Mouse (Mus musculus) Patski (cell line): Measurements from ENCODE around the gene Elovl3. TPM values are rescaled to one million over a fixed set of nuclear protein-coding genes. Genes with fewer than 3 reads are reported as not detected.
A peak's percentile ranks its signal among the peaks of the same experiment; 100 is the strongest.

Source experiments
- ATAC-seq: fragments of 100-300 bp; one replicate; pipeline ENCODE4 v1.8.0; 2021
- CTCF ChIA-PET: fragments of 350-600 bp; sonication (Branson Sonifier 250); formaldehyde crosslinking; loops from one replicate; lab custom pipeline; 2022; ENCODE audit warnings: inconsistent platforms; lab: Charles Lee
- POLR2A ChIA-PET: fragments of 350-600 bp; sonication (Branson Sonifier 250); formaldehyde crosslinking; loops from one replicate; lab custom pipeline; 2022; ENCODE audit warnings: antibody characterized with exemption, inconsistent platforms; lab: Charles Lee
- DNase-seq: peaks from one replicate; pipeline ENCODE4 v3.0.0-alpha.2; 2011; ENCODE audit warnings: low read depth, low spot score
- H3K27me3 ChIP-seq: fragments of 371-371 bp; one replicate; pipeline ENCODE4 v1.5.1; 2021
- CTCF ChIP-seq: fragments of 100-300 bp; IDR thresholded peaks from one replicate; pipeline ENCODE4 v1.5.1; 2021
- in situ Hi-C: fragments of 300-500 bp; cut with MboI; formaldehyde crosslinking; loops from 3 replicates; pipeline ENCODE4 v1.11.1; 2018; ENCODE audit warnings: low pct_unique_long_range_greater_than_20kb, mixed read lengths
- polyA plus RNA-seq: library from polyadenylated mRNA; unstranded; gene quantifications from one replicate; pipeline ENCODE4 v1.2.3, GENCODE M21; 2021

The Elovl3 gene
- not detected for polyA plus RNA-seq

DNA sequence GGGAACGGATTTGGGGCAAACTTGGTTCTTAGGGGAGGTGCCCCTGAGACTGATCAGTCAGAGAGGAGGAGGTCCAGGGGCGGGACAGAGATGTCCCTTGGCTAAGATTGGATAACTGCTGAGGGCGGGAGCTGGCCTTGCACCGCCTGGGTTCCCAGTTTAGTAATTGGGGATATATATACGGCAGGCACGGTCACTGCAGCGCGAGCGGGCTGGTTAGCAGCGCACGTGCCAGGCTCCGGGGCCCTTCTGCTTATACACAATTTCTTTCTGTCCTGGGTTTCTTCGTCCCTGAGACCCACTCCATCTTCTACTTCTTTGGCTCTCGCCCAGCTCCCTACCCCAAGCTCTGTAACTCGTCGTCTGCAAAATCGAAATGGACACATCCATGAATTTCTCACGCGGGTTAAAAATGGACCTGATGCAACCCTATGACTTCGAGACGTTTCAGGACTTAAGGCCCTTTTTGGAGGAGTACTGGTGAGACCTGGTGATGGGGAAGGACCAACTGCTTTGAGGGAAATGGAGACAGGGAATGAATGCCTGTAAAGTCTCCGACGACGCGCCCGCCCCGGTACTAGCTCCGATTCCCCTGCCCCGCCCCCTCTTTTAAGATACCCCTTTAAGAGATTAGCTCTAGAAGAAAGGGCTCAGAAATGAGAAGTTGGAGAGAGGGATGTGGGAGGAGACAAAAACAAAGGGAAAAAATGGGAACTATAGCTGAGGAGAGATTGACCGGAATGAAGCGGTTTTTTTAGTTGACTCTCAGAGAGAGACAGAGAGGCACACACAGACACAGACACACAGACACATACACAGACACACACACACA lies at the start of gene Elovl3:
Gene Elovl3 (plus strand): TSS at position 204 of the 832 bp plus-strand sequence.
- ChIA-PET POLR2A (no interaction called here), CTCF (no interaction called here)
- ATAC-seq (no peak), DNase-seq (no peak)
- in situ Hi-C loops, result loop anchor here (10.0 kb wide), 1 partner anchor 233 kb away; no protein-coding TSS in a partner anchor
- peaks cover 53% of the 10 kb centered on the region for H3K27me3 ChIP-seq
- no peak for TF ChIP-seq CTCF

DNA sequence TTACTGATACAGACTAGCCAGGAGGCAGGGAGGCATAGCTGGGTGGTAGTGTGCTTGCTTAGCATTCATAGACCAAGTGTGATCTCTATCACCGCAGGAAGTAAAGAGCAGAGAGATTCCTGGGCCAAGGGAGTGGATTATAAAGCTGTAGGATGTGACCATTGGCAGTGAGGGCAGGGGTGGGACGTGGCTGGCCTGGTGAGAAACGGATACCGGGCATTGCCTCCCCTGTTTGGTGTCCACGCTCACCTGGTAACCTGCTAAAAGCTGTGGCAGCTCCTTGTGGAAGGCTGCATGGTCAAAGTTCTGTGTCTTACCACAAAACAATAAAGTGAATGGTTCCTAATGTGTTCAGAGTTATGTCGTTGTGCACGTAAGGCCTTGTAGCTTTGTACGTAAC lies 46.5 kb upstream of the Elovl3 start:
- DNase-seq (no peak), ATAC-seq (no peak)
- POLR2A ChIA-PET, result interaction anchor here (1.2 kb wide), 1 partner anchor 244 kb away, joined by 3 read pairs; the partner anchor contains the start of gene Fbxl15
- no peak for TF ChIP-seq CTCF
- no peaks in the 10 kb centered on the region for H3K27me3 ChIP-seq
- in situ Hi-C loops, result no loop called here
- CTCF ChIA-PET, result interaction anchor here (0.9 to 2.3 kb wide), 5 partner anchors 12 to 140 kb away, joined by 3 to 7 read pairs (median 4); partner anchors contain the start of gene Ldb1

- in situ Hi-C loops, result no loop called here
- ATAC-seq, result no peak
These were observed 45.4 kb upstream of the Elovl3 start for GRCm38 (mm10) chr19:46086337-46086736.

DNA sequence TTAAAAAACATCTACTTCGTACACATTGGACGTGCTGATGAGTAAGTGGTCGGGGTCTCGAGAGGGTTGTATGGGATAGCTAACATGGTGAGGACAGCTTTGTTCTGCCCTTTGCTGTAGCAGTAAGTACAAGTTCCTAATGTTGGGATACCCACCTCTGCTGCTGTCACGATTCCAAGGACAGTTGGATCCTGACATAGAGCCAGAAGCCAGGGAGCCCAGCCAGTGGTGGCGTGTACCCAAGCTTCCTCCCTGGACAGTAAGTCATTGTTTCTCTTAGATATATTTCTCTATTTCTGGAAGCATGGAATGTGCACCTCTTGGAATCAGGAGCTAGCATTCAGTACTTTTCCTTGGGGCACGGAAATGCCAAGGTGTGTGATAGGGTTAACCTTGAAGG lies 43.8 kb upstream of the Elovl3 start:
- in situ Hi-C loops, result no loop called here
- TF ChIP-seq CTCF, result no peak
- CTCF ChIA-PET, result interaction anchor here (1.0 kb wide), 1 partner anchor 161 kb away, joined by 3 read pairs; no protein-coding TSS in a partner anchor
- peaks cover 3% of the 10 kb centered on the region for H3K27me3 ChIP-seq
- POLR2A ChIA-PET, result interaction anchor here (0.7 kb wide), 1 partner anchor 32 kb away, joined by 3 read pairs; no protein-coding TSS in a partner anchor
- DNase-seq (no peak), ATAC-seq (no peak)

More at GRCm38 (mm10) chr19:46086337-46086736, 45.4 kb upstream of the Elovl3 start:
- peak; percentile 90 for TF ChIP-seq CTCF
- ChIA-PET CTCF (interaction anchor here (0.7 to 2.3 kb wide), 8 partner anchors 10 to 211 kb away, joined by 3 to 7 read pairs (median 4); partner anchors contain the start of gene Ldb1), POLR2A (interaction anchor here (0.6 kb wide), 1 partner anchor 256 kb away, joined by 5 read pairs; no protein-coding TSS in a partner anchor)
- peak; percentile 15 for DNase-seq
- H3K27me3 ChIP-seq, result no peaks in the 10 kb centered on the region

DNA sequence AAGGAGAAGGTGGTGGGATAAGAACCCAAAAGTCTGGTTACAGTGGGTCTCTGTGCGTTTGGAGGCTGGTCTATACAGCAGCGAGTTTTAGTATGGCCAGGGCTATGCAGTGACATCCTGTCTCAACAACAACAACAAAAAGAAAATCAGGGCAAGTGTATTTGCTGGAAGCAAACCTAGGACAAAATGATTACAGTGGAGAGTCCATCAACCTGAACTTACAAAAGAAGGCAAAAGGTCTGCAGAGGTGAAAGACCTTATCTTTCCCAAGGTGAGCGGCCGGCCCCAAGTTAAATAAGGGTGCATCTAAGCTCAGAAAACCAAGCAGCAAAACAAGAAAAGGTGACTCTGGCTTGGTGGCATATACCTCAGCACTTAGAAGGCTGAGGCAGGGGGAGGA lies 40.1 kb upstream of the Elovl3 start:
- CTCF ChIA-PET, result no interaction called here
- peaks cover 14% of the 10 kb centered on the region for H3K27me3 ChIP-seq
- POLR2A ChIA-PET, result no interaction called here
- DNase-seq (no peak), ATAC-seq (no peak)
- in situ Hi-C loops, result no loop called here
- TF ChIP-seq CTCF, result no peak

- no peak for ATAC-seq
- DNase-seq, result no peak
- ChIA-PET POLR2A (no interaction called here), CTCF (interaction anchor here (1.1 kb wide), 1 partner anchor 14 kb away, joined by 3 read pairs; no protein-coding TSS in a partner anchor)
- TF ChIP-seq CTCF, result no peak
- in situ Hi-C loops, result no loop called here
- H3K27me3 ChIP-seq, result peaks cover 38% of the 10 kb centered on the region
These were observed 37.6 kb upstream of the Elovl3 start for GRCm38 (mm10) chr19:46094144-46094543.

DNA sequence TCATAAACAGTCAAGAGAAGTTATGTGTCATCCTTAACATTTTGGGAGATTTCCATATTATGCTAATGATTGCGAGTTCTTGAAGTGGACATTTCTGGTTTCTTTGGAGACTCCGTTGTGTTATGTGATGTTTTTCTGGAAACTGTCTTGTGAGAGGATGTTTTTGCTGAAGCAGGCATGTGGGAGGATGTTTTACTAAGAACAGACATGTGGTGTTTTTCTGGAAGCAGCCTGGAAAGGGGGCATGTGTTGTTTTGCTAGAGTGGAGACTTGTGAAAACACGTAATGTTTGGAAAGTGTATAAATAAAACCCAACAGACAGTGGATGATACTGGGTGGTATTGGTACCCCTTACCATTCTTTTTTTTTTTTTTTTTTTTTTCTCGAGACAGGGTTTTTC lies 36.4 kb upstream of the Elovl3 start:
- no peak for ATAC-seq
- no peak for DNase-seq
- in situ Hi-C loops, result no loop called here
- no peak for TF ChIP-seq CTCF
- peaks cover 48% of the 10 kb centered on the region for H3K27me3 ChIP-seq
- ChIA-PET CTCF (no interaction called here), POLR2A (no interaction called here)

DNA sequence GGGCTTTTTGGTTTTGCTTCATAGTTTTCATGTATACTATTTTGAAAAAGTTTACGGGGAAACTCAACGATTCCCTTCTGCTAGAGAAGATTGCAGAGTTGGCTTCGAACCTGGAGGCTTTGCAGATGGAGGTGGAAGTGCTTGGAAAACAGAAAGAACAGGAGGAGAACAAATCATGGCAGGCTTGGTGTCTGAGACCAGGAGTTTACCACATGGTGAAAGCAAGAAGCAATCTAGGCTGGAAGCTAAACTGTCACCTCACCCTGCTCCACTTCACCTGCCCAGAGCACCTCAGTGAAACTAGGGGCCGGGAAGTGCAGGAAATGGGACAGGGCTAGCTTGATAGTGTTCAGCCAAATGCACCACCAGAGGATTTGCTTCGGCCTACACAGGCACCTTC lies 35.3 kb upstream of the Elovl3 start:
- in situ Hi-C loops, result no loop called here
- ATAC-seq (no peak), DNase-seq (no peak)
- no peak for TF ChIP-seq CTCF
- H3K27me3 ChIP-seq, result peaks cover 58% of the 10 kb centered on the region
- ChIA-PET POLR2A (no interaction called here), CTCF (interaction anchor here (1.5 kb wide), 2 partner anchors 11 to 50 kb away, joined by 3 to 7 read pairs; no protein-coding TSS in a partner anchor)

DNA sequence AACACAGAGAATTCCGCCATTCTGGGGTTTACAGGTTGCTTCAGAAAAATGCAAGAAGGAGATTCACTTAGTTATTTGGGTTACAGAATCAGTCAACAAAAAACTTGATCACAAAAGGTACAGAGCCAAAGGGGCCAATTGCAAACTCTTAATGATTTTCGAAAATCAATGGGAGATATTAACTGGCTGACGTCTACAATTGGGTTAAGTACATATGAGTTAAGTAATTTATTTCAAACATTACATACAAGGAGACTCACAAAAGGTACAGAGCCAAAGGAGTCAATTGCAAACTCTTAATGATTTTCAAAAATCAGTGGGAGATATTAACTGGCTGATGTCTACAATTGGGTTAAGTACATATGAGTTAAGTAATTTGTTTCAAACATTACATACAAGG lies 32.1 kb upstream of the Elovl3 start:
- peaks cover 55% of the 10 kb centered on the region for H3K27me3 ChIP-seq
- DNase-seq (no peak), ATAC-seq (no peak)
- ChIA-PET POLR2A (no interaction called here), CTCF (interaction anchor here (1.5 kb wide), 1 partner anchor 36 kb away, joined by 4 read pairs; no protein-coding TSS in a partner anchor)
- no peak for TF ChIP-seq CTCF
- in situ Hi-C loops, result no loop called here

GRCm38 (mm10) chr19:46103437-46104186 lies 28.1 kb upstream of the Elovl3 start:
- no peak for DNase-seq
- no peak for TF ChIP-seq CTCF
- ChIA-PET CTCF (no interaction called here), POLR2A (no interaction called here)
- no peak for ATAC-seq
- in situ Hi-C loops, result no loop called here
- H3K27me3 ChIP-seq, result peaks cover 60% of the 10 kb centered on the region
